Mouse (Mus musculus) ES-CJ7 (cell line): ENCODE data around the gene Enpp3.
"Not testable (repeated sequence)": the region's sequence is repeated elsewhere in the genome, so short reads cannot be mapped to it uniquely, and the experiment has no call there.

Source experiments
- DNase-seq: peaks from one replicate; pipeline ENCODE4 v3.0.0; 2011; ENCODE audit warnings: low read depth, low spot score

Enpp3 gene

GRCm38 (mm10) chr10:24823265-24823664 lies 19.4 kb downstream of the Enpp3 start:
- DNase-seq = no peak

- DNase-seq = no peak
Observed at GRCm38 (mm10) chr10:24822842-24823241, 19.8 kb downstream of the Enpp3 start.

GRCm38 (mm10) chr10:24821990-24822676 lies 20.5 kb downstream of the Enpp3 start:
- no peak for DNase-seq

- no peak for DNase-seq
Observed at GRCm38 (mm10) chr10:24819526-24819925, 23.1 kb downstream of the Enpp3 start.

- no peak for DNase-seq
Observed at GRCm38 (mm10) chr10:24810639-24811038, 32.0 kb downstream of the Enpp3 start.

- peak; percentile 47 for DNase-seq
Observed at GRCm38 (mm10) chr10:24806756-24807155, 35.9 kb downstream of the Enpp3 start.

GRCm38 (mm10) chr10:24805876-24806275 lies 36.7 kb downstream of the Enpp3 start:
- peak; percentile 70 for DNase-seq

- peak; percentile 42 for DNase-seq
Observed at GRCm38 (mm10) chr10:24805173-24805572, 37.5 kb downstream of the Enpp3 start.

- DNase-seq = not testable (repeated sequence)
Observed at GRCm38 (mm10) chr10:24802742-24803244, 39.8 kb downstream of the Enpp3 start.

GRCm38 (mm10) chr10:24801796-24802195 lies 40.8 kb downstream of the Enpp3 start:
- DNase-seq = no peak

GRCm38 (mm10) chr10:24797246-24797645 lies 45.4 kb downstream of the Enpp3 start:
- peak; percentile 84 for DNase-seq

GRCm38 (mm10) chr10:24792756-24793155 lies 49.9 kb downstream of the Enpp3 start:
- DNase-seq = no peak

- peak; percentile 91 for DNase-seq
Observed at GRCm38 (mm10) chr10:24789747-24790545, 52.7 kb downstream of the Enpp3 start.

- DNase-seq = no peak
Observed at GRCm38 (mm10) chr10:24785345-24785744, 57.3 kb downstream of the Enpp3 start.

GRCm38 (mm10) chr10:24784624-24785276 lies 57.9 kb downstream of the Enpp3 start:
- no peak for DNase-seq

GRCm38 (mm10) chr10:24783946-24784345 lies 58.7 kb downstream of the Enpp3 start:
- no peak for DNase-seq

GRCm38 (mm10) chr10:24778643-24779020 lies 64.0 kb downstream of the Enpp3 start:
- no peak for DNase-seq

GRCm38 (mm10) chr10:24777916-24778642 lies 64.5 kb downstream of the Enpp3 start:
- DNase-seq = no peak

GRCm38 (mm10) chr10:24769496-24769895 lies 73.1 kb downstream of the Enpp3 start:
- DNase-seq = no peak

GRCm38 (mm10) chr10:24767695-24768094 lies 74.9 kb downstream of the Enpp3 start:
- no peak for DNase-seq

GRCm38 (mm10) chr10:24766061-24766460 lies 76.6 kb downstream of the Enpp3 start:
- no peak for DNase-seq
